Mouse (Mus musculus): ENCODE measurements around the gene Tmem176a. TPM values are rescaled to one million over a fixed set of nuclear protein-coding genes. Genes with fewer than 3 reads are reported as not detected.
A peak's percentile ranks its signal among the peaks of the same experiment; 100 is the strongest.

The Tmem176a gene
- polyA plus RNA-seq (2014; fragmentation: Nextera tagmentation; extraction: Ambion mirVana), result 16.7 and 26.9 TPM in 2 replicates

GRCm38 (mm10) chr6:48840371-48840969 is at the start of gene Tmem176a:
TSS of gene Tmem176a (plus strand) at chr6:48840919.
- H3K9ac ChIP-seq (replicated peaks; ENCODE audit: low read depth, low read length), result peak within 1 kb of the TSS; percentile 52

GRCm38 (mm10) chr6:48801897-48802296 is 38.8 kb upstream of the Tmem176a start:
- no peak for ATAC-seq (ENCODE audit: low read depth)
- 90% methylated on average over 1 of the region's 1 CpGs for WGBS

More at GRCm38 (mm10) chr6:48840371-48840969, at the start of gene Tmem176a:
- Histone ChIP-seq H3K4me3 (ENCODE audit: low read depth, low read length) (peak within 1 kb of the TSS; percentile 31), H3K27me3 (ENCODE audit: control insufficient read depth, insufficient read depth, low read length) (no peaks in the 10 kb centered on the region), H3K36me3 (ENCODE audit: control insufficient read depth, insufficient read depth, low read length) (no peaks in the 10 kb centered on the region), H3K9me3 (ENCODE audit: control insufficient read depth, low read length) (no peaks in the 10 kb centered on the region), H3K4me2 (ENCODE audit: low read depth, low read length) (peak within 1 kb of the TSS; percentile 46), H3K4me1 (ENCODE audit: control insufficient read depth, insufficient read depth, low read length) (peaks cover 10% of the 10 kb centered on the region), H3K27ac (ENCODE audit: low read depth, low read length) (peak within 1 kb of the TSS; percentile 75)
- peak; percentile 19 for ATAC-seq (ENCODE audit: low read depth)
- 32% methylated on average over 7 of the region's 7 CpGs for WGBS

GRCm38 (mm10) chr6:48803406-48804051 is 37.2 kb upstream of the Tmem176a start:
- no peak overlapping the region for H3K27ac ChIP-seq (ENCODE audit: low read depth, low read length)

More at GRCm38 (mm10) chr6:48801897-48802296, 38.8 kb upstream of the Tmem176a start:
- H3K27ac ChIP-seq (ENCODE audit: low read depth, low read length), result no peak overlapping the region
- H3K9me3 ChIP-seq (ENCODE audit: control insufficient read depth, low read length), result no peaks in the 10 kb centered on the region
- H3K4me2 ChIP-seq (ENCODE audit: low read depth, low read length), result no peak overlapping the region
- no peaks in the 10 kb centered on the region for H3K27me3 ChIP-seq (ENCODE audit: control insufficient read depth, insufficient read depth, low read length)
- no peaks in the 10 kb centered on the region for H3K4me1 ChIP-seq (ENCODE audit: control insufficient read depth, insufficient read depth, low read length)
- H3K9ac ChIP-seq (replicated peaks; ENCODE audit: low read depth, low read length), result no peak overlapping the region
- H3K4me3 ChIP-seq (ENCODE audit: low read depth, low read length), result no peak overlapping the region
- H3K36me3 ChIP-seq (ENCODE audit: control insufficient read depth, insufficient read depth, low read length), result no peaks in the 10 kb centered on the region

GRCm38 (mm10) chr6:48804346-48804745 is 36.4 kb upstream of the Tmem176a start:
- 89% methylated on average over 5 of the region's 5 CpGs for WGBS
- no peak for ATAC-seq (ENCODE audit: low read depth)

More at GRCm38 (mm10) chr6:48803406-48804051, 37.2 kb upstream of the Tmem176a start:
- Histone ChIP-seq H3K4me3 (ENCODE audit: low read depth, low read length) (no peak overlapping the region), H3K9ac (replicated peaks; ENCODE audit: low read depth, low read length) (no peak overlapping the region), H3K27me3 (ENCODE audit: control insufficient read depth, insufficient read depth, low read length) (no peaks in the 10 kb centered on the region), H3K4me2 (ENCODE audit: low read depth, low read length) (no peak overlapping the region), H3K4me1 (ENCODE audit: control insufficient read depth, insufficient read depth, low read length) (no peaks in the 10 kb centered on the region), H3K36me3 (ENCODE audit: control insufficient read depth, insufficient read depth, low read length) (no peaks in the 10 kb centered on the region), H3K9me3 (ENCODE audit: control insufficient read depth, low read length) (no peaks in the 10 kb centered on the region)
- no peak for ATAC-seq (ENCODE audit: low read depth)

GRCm38 (mm10) chr6:48806746-48807145 is 34.0 kb upstream of the Tmem176a start:
- H3K4me1 ChIP-seq (ENCODE audit: control insufficient read depth, insufficient read depth, low read length), result no peaks in the 10 kb centered on the region
- 89% methylated on average over 3 of the region's 3 CpGs for WGBS
- no peak overlapping the region for H3K9ac ChIP-seq (replicated peaks; ENCODE audit: low read depth, low read length)
- H3K4me2 ChIP-seq (ENCODE audit: low read depth, low read length), result no peak overlapping the region
- no peak overlapping the region for H3K27ac ChIP-seq (ENCODE audit: low read depth, low read length)
- ATAC-seq (ENCODE audit: low read depth), result no peak
- H3K36me3 ChIP-seq (ENCODE audit: control insufficient read depth, insufficient read depth, low read length), result no peaks in the 10 kb centered on the region
- H3K4me3 ChIP-seq (ENCODE audit: low read depth, low read length), result no peak overlapping the region
- no peaks in the 10 kb centered on the region for H3K9me3 ChIP-seq (ENCODE audit: control insufficient read depth, low read length)
- H3K27me3 ChIP-seq (ENCODE audit: control insufficient read depth, insufficient read depth, low read length), result no peaks in the 10 kb centered on the region

More at GRCm38 (mm10) chr6:48804346-48804745, 36.4 kb upstream of the Tmem176a start:
- no peaks in the 10 kb centered on the region for H3K27me3 ChIP-seq (ENCODE audit: control insufficient read depth, insufficient read depth, low read length)
- H3K4me3 ChIP-seq (ENCODE audit: low read depth, low read length), result no peak overlapping the region
- H3K9ac ChIP-seq (replicated peaks; ENCODE audit: low read depth, low read length), result no peak overlapping the region
- no peaks in the 10 kb centered on the region for H3K9me3 ChIP-seq (ENCODE audit: control insufficient read depth, low read length)
- H3K4me1 ChIP-seq (ENCODE audit: control insufficient read depth, insufficient read depth, low read length), result no peaks in the 10 kb centered on the region
- no peaks in the 10 kb centered on the region for H3K36me3 ChIP-seq (ENCODE audit: control insufficient read depth, insufficient read depth, low read length)
- no peak overlapping the region for H3K27ac ChIP-seq (ENCODE audit: low read depth, low read length)
- no peak overlapping the region for H3K4me2 ChIP-seq (ENCODE audit: low read depth, low read length)

- WGBS, result 83% methylated on average over 3 of the region's 3 CpGs
These were observed 31.1 kb upstream of the Tmem176a start for GRCm38 (mm10) chr6:48809494-48810219.

GRCm38 (mm10) chr6:48815013-48815412 is 25.7 kb upstream of the Tmem176a start:
- no peaks in the 10 kb centered on the region for H3K36me3 ChIP-seq (ENCODE audit: control insufficient read depth, insufficient read depth, low read length)
- no peak overlapping the region for H3K4me2 ChIP-seq (ENCODE audit: low read depth, low read length)
- H3K9me3 ChIP-seq (ENCODE audit: control insufficient read depth, low read length), result no peaks in the 10 kb centered on the region

More at GRCm38 (mm10) chr6:48809494-48810219, 31.1 kb upstream of the Tmem176a start:
- Histone ChIP-seq H3K4me3 (ENCODE audit: low read depth, low read length) (no peak overlapping the region), H3K4me2 (ENCODE audit: low read depth, low read length) (no peak overlapping the region), H3K4me1 (ENCODE audit: control insufficient read depth, insufficient read depth, low read length) (no peaks in the 10 kb centered on the region), H3K9ac (replicated peaks; ENCODE audit: low read depth, low read length) (no peak overlapping the region), H3K9me3 (ENCODE audit: control insufficient read depth, low read length) (no peaks in the 10 kb centered on the region), H3K36me3 (ENCODE audit: control insufficient read depth, insufficient read depth, low read length) (no peaks in the 10 kb centered on the region), H3K27ac (ENCODE audit: low read depth, low read length) (no peak overlapping the region), H3K27me3 (ENCODE audit: control insufficient read depth, insufficient read depth, low read length) (no peaks in the 10 kb centered on the region)
- no peak for ATAC-seq (ENCODE audit: low read depth)

GRCm38 (mm10) chr6:48817815-48818214 is 22.9 kb upstream of the Tmem176a start:
- Histone ChIP-seq H3K9ac (replicated peaks; ENCODE audit: low read depth, low read length) (no peak overlapping the region), H3K4me1 (ENCODE audit: control insufficient read depth, insufficient read depth, low read length) (no peaks in the 10 kb centered on the region), H3K27ac (ENCODE audit: low read depth, low read length) (no peak overlapping the region), H3K4me3 (ENCODE audit: low read depth, low read length) (no peak overlapping the region), H3K27me3 (ENCODE audit: control insufficient read depth, insufficient read depth, low read length) (no peaks in the 10 kb centered on the region), H3K4me2 (ENCODE audit: low read depth, low read length) (no peak overlapping the region), H3K36me3 (ENCODE audit: control insufficient read depth, insufficient read depth, low read length) (no peaks in the 10 kb centered on the region), H3K9me3 (ENCODE audit: control insufficient read depth, low read length) (no peaks in the 10 kb centered on the region)
- WGBS, result 6% methylated on average over 6 of the region's 6 CpGs
- no peak for ATAC-seq (ENCODE audit: low read depth)

More at GRCm38 (mm10) chr6:48815013-48815412, 25.7 kb upstream of the Tmem176a start:
- Histone ChIP-seq H3K4me3 (ENCODE audit: low read depth, low read length) (no peak overlapping the region), H3K4me1 (ENCODE audit: control insufficient read depth, insufficient read depth, low read length) (no peaks in the 10 kb centered on the region), H3K27ac (ENCODE audit: low read depth, low read length) (no peak overlapping the region), H3K9ac (replicated peaks; ENCODE audit: low read depth, low read length) (no peak overlapping the region), H3K27me3 (ENCODE audit: control insufficient read depth, insufficient read depth, low read length) (no peaks in the 10 kb centered on the region)
- ATAC-seq (ENCODE audit: low read depth), result no peak

Measured in neural tube, embryonic 14.5 days (tissue).